Mouse (Mus musculus): Measurements from ENCODE around the gene Tspan4. TPM values are rescaled to one million over a fixed set of nuclear protein-coding genes. Genes with fewer than 3 reads are reported as not detected.

Gene Tspan4
- total RNA-seq, 2 experiments from 2014 or later, result 18.6 to 21.0 TPM

GRCm38 (mm10) chr7:141502556-141502905 lies 27.5 kb downstream of the Tspan4 start:
- DNase-seq, result no peak

- DNase-seq, result no peak
These were observed 31.2 kb downstream of the Tspan4 start for GRCm38 (mm10) chr7:141506278-141506677.

GRCm38 (mm10) chr7:141508160-141508559 lies 33.1 kb downstream of the Tspan4 start:
- no peak for DNase-seq

- DNase-seq, result no peak
These were observed 35.2 kb downstream of the Tspan4 start for GRCm38 (mm10) chr7:141510196-141510595.

- no peak for DNase-seq
These were observed 35.7 kb downstream of the Tspan4 start for GRCm38 (mm10) chr7:141510681-141511191.

- no peak for DNase-seq
These were observed 42.6 kb downstream of the Tspan4 start for GRCm38 (mm10) chr7:141517638-141518037.

GRCm38 (mm10) chr7:141518296-141518695 lies 43.3 kb downstream of the Tspan4 start:
- no peak for DNase-seq

GRCm38 (mm10) chr7:141518926-141519325 lies 43.9 kb downstream of the Tspan4 start:
- DNase-seq, result no peak

- DNase-seq, result no peak
These were observed 44.8 kb downstream of the Tspan4 start for GRCm38 (mm10) chr7:141519795-141520194.

- DNase-seq, result no peak
These were observed 48.0 kb downstream of the Tspan4 start for GRCm38 (mm10) chr7:141523007-141523406.

- DNase-seq, result no peak
These were observed 49.2 kb downstream of the Tspan4 start for GRCm38 (mm10) chr7:141524271-141524670.

GRCm38 (mm10) chr7:141524760-141525579 lies 49.9 kb downstream of the Tspan4 start:
- peak; percentile 64 for DNase-seq

GRCm38 (mm10) chr7:141525580-141525925 lies 50.5 kb downstream of the Tspan4 start:
- DNase-seq, result no peak

- DNase-seq, result no peak
These were observed 60.5 kb downstream of the Tspan4 start for GRCm38 (mm10) chr7:141535570-141535969.

- DNase-seq, result no peak
These were observed 64.0 kb downstream of the Tspan4 start for GRCm38 (mm10) chr7:141538852-141539555.

GRCm38 (mm10) chr7:141539556-141540311 lies 64.7 kb downstream of the Tspan4 start, which contains the start of gene Chid1:
Gene Chid1, minus strand, starts transcription at chr7:141539857.
- DNase-seq, result peak; percentile 98

- peak; percentile 40 for DNase-seq
These were observed 65.5 kb downstream of the Tspan4 start for GRCm38 (mm10) chr7:141540312-141541081.

- DNase-seq, result no peak
These were observed 66.6 kb downstream of the Tspan4 start for GRCm38 (mm10) chr7:141541681-141542080.

GRCm38 (mm10) chr7:141542588-141542987 lies 67.5 kb downstream of the Tspan4 start:
- no peak for DNase-seq

All from gastrocnemius, postnatal 10 days (tissue).